In the genomic region with DNA sequence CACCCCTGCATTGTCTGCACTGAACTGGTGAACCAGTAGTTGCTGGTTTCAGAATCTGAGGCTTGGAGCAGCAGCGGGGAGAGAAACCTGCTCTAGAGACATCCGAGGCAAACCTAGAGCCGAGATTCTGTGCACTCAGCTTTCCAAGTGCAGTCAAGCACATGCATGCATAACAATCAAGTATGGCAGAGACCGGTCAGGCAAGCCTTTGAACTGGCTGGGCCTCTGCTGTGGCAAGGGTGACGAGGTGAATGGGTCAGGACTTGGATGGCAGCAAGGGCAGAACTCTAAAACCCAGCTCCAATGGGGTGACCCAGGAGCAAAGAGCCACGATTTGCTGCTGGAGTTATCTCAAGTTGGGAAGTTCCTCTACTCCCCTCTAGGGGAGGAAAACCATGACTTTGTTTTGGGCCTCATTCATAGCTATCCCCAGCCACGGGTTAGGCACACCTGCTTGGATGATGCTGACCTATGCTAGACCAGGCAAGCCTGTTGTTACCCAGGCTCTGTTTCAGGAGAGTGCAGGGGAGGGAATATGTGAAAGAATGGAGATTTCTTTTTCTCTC, we compare ENCODE assay signal across 13 mouse cellular contexts. TPM values are rescaled to one million over a fixed set of nuclear protein-coding genes. Genes with fewer than 3 reads are reported as not detected.
A peak's percentile ranks its signal among the peaks of the same experiment; 100 is the strongest.
DNase-seq lines count a peak whose midpoint lies in the region; ATAC-seq and TF ChIP-seq lines count a peak whose summit lies in the region.
"Had no signal": no experiment of that assay in that cellular context is flagged by ENCODE, and none has a peak within 500 bp of the region (broad histone marks: within the 10 kb centered on the region; RNA-seq: fewer than 3 reads in every experiment).

No protein-coding gene starts in this region.

- peaks cover 2 to 12% of the 10 kb centered on the region in 2 experiments; a peak in 2 of 4 replicates for H3K4me1 ChIP-seq in ES-E14 (ENCODE audit: control insufficient read depth in 2 of 2, insufficient read depth in 2 of 2, low read length in 2 of 2, poor library complexity in 1 of 2)
- H3K4me1 ChIP-seq: liver, embryonic 13.5 days had no signal

- in situ Hi-C loops in ES-E14 (cut with MboI; ENCODE audit: low sequenced_read_pairs in 2 of 2, unreplicated experiment in 2 of 2) = loop anchor here in 1 of 2 experiments (10.0 kb wide), 1 partner anchor 57 kb away; no protein-coding TSS in a partner anchor

- H3K27ac ChIP-seq in left cerebral cortex, adult 2 months = no peak overlapping the region
- H3K27ac ChIP-seq in ES-E14 (ENCODE audit: insufficient read depth, low read depth, low read length, poor library complexity, severe bottlenecking) = no peak overlapping the region
- H3K27ac ChIP-seq: hindbrain, embryonic 13.5 days; liver, embryonic 13.5 days; macrophage had no signal

- peak; percentile 30 for TF ChIP-seq CTCF in left cerebral cortex, adult 2 months (IDR thresholded peaks at IDR 0.05)

- ATAC-seq in megakaryocyte progenitor cell, adult 5-6 weeks (replicated peaks; ENCODE audit: poor library complexity) = peak; percentile 65

- no peak for DNase-seq in left cerebral cortex, adult 2 months (ENCODE audit: extremely low spot score in 1 of 2, low spot score in 2 of 2)
- no peak for DNase-seq in left cerebral cortex, postnatal 4 days
- DNase-seq in CD4-positive helper T cell, adult 2 months (ENCODE audit: low read depth, low spot score) = peak; percentile 16
- DNase-seq in ES-E14 (ENCODE audit: low read depth, low spot score) = no peak
- no peak for DNase-seq in spleen, postnatal 36 days (ENCODE audit: low spot score in 2 of 2)
- DNase-seq in right cerebral cortex, adult 2 months (ENCODE audit: low spot score in 2 of 2) = no peak
- DNase-seq: cerebellum, adult 18-20 months; kidney, adult 9 months; liver, embryonic 13.5 days had no signal

- no peaks in the 10 kb centered on the region for H3K36me3 ChIP-seq in ES-E14 (ENCODE audit: control insufficient read depth, insufficient read depth, low read length, poor library complexity, severe bottlenecking)
- H3K36me3 ChIP-seq: hindbrain, embryonic 13.5 days; liver, embryonic 13.5 days had no signal

- H3K9ac ChIP-seq in ES-E14 (ENCODE audit: insufficient read depth, low read depth, low read length, poor library complexity, severe bottlenecking) = 0 out of 2 replicates have a peak overlapping the region, but pooled peaks have one; percentile 20
- H3K9ac ChIP-seq: hindbrain, embryonic 13.5 days; liver, embryonic 13.5 days had no signal

- intact Hi-C loops in left cerebral cortex, adult 2 months (cut with DNase I) = no loop called here
- intact Hi-C loops in left cerebral cortex, postnatal 4 days (cut with DNase I) = loop anchor here (10.0 kb wide), 1 partner anchor 647 kb away; no protein-coding TSS in a partner anchor

- H3K4me3 ChIP-seq in left cerebral cortex, adult 2 months = no peak overlapping the region
- H3K4me3 ChIP-seq in ES-E14 (ENCODE audit: insufficient read depth in 1 of 2, low read depth in 1 of 2, low read length in 2 of 2, poor library complexity in 1 of 2, severe bottlenecking in 1 of 2) = no peak overlapping the region
- H3K4me3 ChIP-seq: erythroblast, embryonic 14.5 days; hindbrain, embryonic 13.5 days; liver, embryonic 13.5 days had no signal

- no peaks in the 10 kb centered on the region for H3K9me3 ChIP-seq in ES-E14 (ENCODE audit: control insufficient read depth, insufficient read depth, low read depth, low read length)
- H3K9me3 ChIP-seq: hindbrain, embryonic 13.5 days; liver, embryonic 13.5 days had no signal

TF ChIP-seq in ES-E14, 5 proteins besides CTCF, POLR2A, EP300 and RAD21:
- no peak for TF ChIP-seq HCFC1 (IDR thresholded peaks at IDR 0.05; ENCODE audit: borderline replicate concordance, insufficient read depth, low read length)
- no peak for TF ChIP-seq ZNF384 (IDR thresholded peaks at IDR 0.05; ENCODE audit: low read depth, low read length)
- TF ChIP-seq MAFK (IDR thresholded peaks at IDR 0.05; ENCODE audit: insufficient read depth, low read depth, low read length) = no peak
- no peak for TF ChIP-seq CHD2 (IDR thresholded peaks at IDR 0.05; ENCODE audit: low read depth, low read length)
- no peak for TF ChIP-seq ZC3H11A (IDR thresholded peaks at IDR 0.05; ENCODE audit: borderline replicate concordance, low read depth, low read length)

RNA-seq across cellular contexts. Expression of a gene that starts 27.1 kb away (rescaled TPM):
- 100 to 1,000 TPM; 133 to 143 TPM for total RNA-seq in left cerebral cortex, adult 2 months (2021)
- total RNA-seq in left cerebral cortex, postnatal 4 days (2021) = 10 to 100 TPM; 38.2 to 41.1 TPM
- 14.0 and 17.5 TPM in 2 replicates for total RNA-seq in ES-E14 (2012; rRNA removed)
- 38.2 and 38.9 TPM in 2 replicates for total RNA-seq in megakaryocyte progenitor cell, adult 5-6 weeks (2015)
- 25.8 and 30.2 TPM in 2 replicates for total RNA-seq in megakaryocyte progenitor cell, adult 5-6 weeks (2017)
